Mouse (Mus musculus) thymus, postnatal 10 days (tissue): ENCODE data around the gene Igf1r.

Experiments
- DNase-seq, 2 experiments: peaks; one replicate each; pipeline ENCODE4 v3.0.0; 2021; ENCODE audit warnings: low spot score in 2 of 2

Igf1r gene

GRCm38 (mm10) chr7:68006496-68006895 lies 53.9 kb downstream of the Igf1r start:
- no peak for DNase-seq

- no peak for DNase-seq
Observed at GRCm38 (mm10) chr7:68009635-68010034, 57.0 kb downstream of the Igf1r start.

- DNase-seq, result no peak
Observed at GRCm38 (mm10) chr7:68010168-68010567, 57.5 kb downstream of the Igf1r start.

- no peak for DNase-seq
Observed at GRCm38 (mm10) chr7:68010802-68011201, 58.2 kb downstream of the Igf1r start.

- no peak for DNase-seq
Observed at GRCm38 (mm10) chr7:68011385-68012122, 58.9 kb downstream of the Igf1r start.

GRCm38 (mm10) chr7:68012123-68012474 lies 59.5 kb downstream of the Igf1r start:
- no peak for DNase-seq

- DNase-seq, result no peak
Observed at GRCm38 (mm10) chr7:68014495-68014894, 61.9 kb downstream of the Igf1r start.

GRCm38 (mm10) chr7:68015404-68015803 lies 62.8 kb downstream of the Igf1r start:
- no peak for DNase-seq

- DNase-seq, result no peak
Observed at GRCm38 (mm10) chr7:68018038-68018437, 65.4 kb downstream of the Igf1r start.

GRCm38 (mm10) chr7:68020556-68020955 lies 67.9 kb downstream of the Igf1r start:
- no peak for DNase-seq

GRCm38 (mm10) chr7:68021741-68022140 lies 69.1 kb downstream of the Igf1r start:
- DNase-seq, result no peak

GRCm38 (mm10) chr7:68022188-68022587 lies 69.6 kb downstream of the Igf1r start:
- DNase-seq, result no peak

- no peak for DNase-seq
Observed at GRCm38 (mm10) chr7:68023882-68024281, 71.3 kb downstream of the Igf1r start.

GRCm38 (mm10) chr7:68024625-68025024 lies 72.0 kb downstream of the Igf1r start:
- DNase-seq, result no peak

- no peak for DNase-seq
Observed at GRCm38 (mm10) chr7:68025396-68025795, 72.8 kb downstream of the Igf1r start.

GRCm38 (mm10) chr7:68026076-68026475 lies 73.4 kb downstream of the Igf1r start:
- DNase-seq, result no peak

GRCm38 (mm10) chr7:68028167-68028566 lies 75.5 kb downstream of the Igf1r start:
- DNase-seq, result no peak

GRCm38 (mm10) chr7:68030846-68031245 lies 78.2 kb downstream of the Igf1r start:
- no peak for DNase-seq

- no peak for DNase-seq
Observed at GRCm38 (mm10) chr7:68036527-68036926, 83.9 kb downstream of the Igf1r start.

GRCm38 (mm10) chr7:68038846-68039245 lies 86.2 kb downstream of the Igf1r start:
- DNase-seq, result no peak

GRCm38 (mm10) chr7:68039550-68039949 lies 86.9 kb downstream of the Igf1r start:
- DNase-seq, result no peak

GRCm38 (mm10) chr7:68044621-68045020 lies 92.0 kb downstream of the Igf1r start:
- DNase-seq, result no peak

GRCm38 (mm10) chr7:68047152-68047551 lies 94.5 kb downstream of the Igf1r start:
- DNase-seq, result no peak

GRCm38 (mm10) chr7:68048532-68048931 lies 95.9 kb downstream of the Igf1r start:
- no peak for DNase-seq
